Mouse (Mus musculus) limb, embryonic 13.5 days (tissue): ENCODE measurements around the gene AC131692.1. TPM values are rescaled to one million over a fixed set of nuclear protein-coding genes. Genes with fewer than 3 reads are reported as not detected.
"Not testable (repeated sequence)": the region's sequence is repeated elsewhere in the genome, so short reads cannot be mapped to it uniquely, and the experiment has no call there.

Experiments
- ATAC-seq: fragments of 200-750 bp; cut with Nextera tagmentation; 2 replicates; pipeline ENCODE4 v1.8.0; 2017; ENCODE audit warnings: low read depth, moderate number of reproducible peaks, moderate TSS enrichment; ENCODE audit not compliant: low FRiP score
- H3K27ac ChIP-seq: fragments of 300-500 bp; sonication (generic); 2 replicates; pipeline ENCODE4 v1.5.1; 2015; ENCODE audit warnings: inconsistent platforms, mild to moderate bottlenecking, moderate library complexity
- H3K27me3 ChIP-seq: fragments of 300-500 bp; sonication (generic); 2 replicates; pipeline ENCODE4 v1.6.1; 2015; ENCODE audit warnings: mild to moderate bottlenecking, inconsistent platforms
- H3K36me3 ChIP-seq: fragments of 300-500 bp; sonication (generic); 2 replicates; pipeline ENCODE4 v1.6.1; 2015; ENCODE audit warnings: inconsistent platforms, mild to moderate bottlenecking, moderate library complexity
- H3K4me1 ChIP-seq: fragments of 300-500 bp; sonication (generic); 2 replicates; pipeline ENCODE4 v1.6.1; 2015; ENCODE audit warnings: inconsistent platforms
- H3K4me2 ChIP-seq: fragments of 300-500 bp; sonication (generic); replicated peaks from 2 replicates; pipeline ENCODE4 v1.6.1; 2015; ENCODE audit warnings: inconsistent platforms, mild to moderate bottlenecking, moderate library complexity
- H3K4me3 ChIP-seq: fragments of 300-500 bp; sonication (generic); 2 replicates; pipeline ENCODE4 v1.5.1; 2015; ENCODE audit warnings: moderate library complexity, mild to moderate bottlenecking, inconsistent platforms
- H3K9ac ChIP-seq: fragments of 300-500 bp; sonication (generic); 2 replicates; pipeline ENCODE4 v1.6.1; 2015; ENCODE audit warnings: mild to moderate bottlenecking, inconsistent platforms
- H3K9me3 ChIP-seq: fragments of 300-500 bp; sonication (generic); 2 replicates; pipeline ENCODE4 v1.6.1; 2016; ENCODE audit warnings: inconsistent platforms
- WGBS: fragments of 180-500 bp; shearing (Covaris S2); methylation state at CpG from one replicate; pipeline ENCODE4 v1.1.7; 2015; 5-methylcytosine and 5-hydroxymethylcytosine counted together
- polyA plus RNA-seq: library from polyadenylated mRNA; unstranded; fragments of >200 nt; fragmentation: Nextera tagmentation; extraction: Ambion mirVana; gene quantifications from 2 replicates; pipeline ENCODE4 v1.2.1, GENCODE M21; 2015

Gene AC131692.1
- polyA plus RNA-seq, 1 experiment from 2014 or later, result 0.73 TPM

GRCm38 (mm10) chr19:6126289-6126688 is 32.1 kb downstream of the AC131692.1 start:
- 26% methylated on average over 4 of the region's 4 CpGs for WGBS

GRCm38 (mm10) chr19:6126789-6127580 is 32.8 kb downstream of the AC131692.1 start:
- no peak for ATAC-seq
- H3K36me3 ChIP-seq, result peaks cover 1% of the 10 kb centered on the region; the same call in 1 of the 2 replicates
- peak overlapping the region; percentile 61 for H3K4me3 ChIP-seq
- peak overlapping the region; percentile 73; the same call in 1 of the 2 replicates for H3K9ac ChIP-seq
- H3K4me1 ChIP-seq, result peaks cover 4% of the 10 kb centered on the region; the same call in 1 of the 2 replicates
- WGBS, result 74% methylated on average over 10 of the region's 10 CpGs
- H3K27ac ChIP-seq, result no peak overlapping the region
- H3K27me3 ChIP-seq, result no peaks in the 10 kb centered on the region
- H3K9me3 ChIP-seq, result no peaks in the 10 kb centered on the region
- peak overlapping the region; percentile 63 for H3K4me2 ChIP-seq

More at GRCm38 (mm10) chr19:6126289-6126688, 32.1 kb downstream of the AC131692.1 start:
- Histone ChIP-seq H3K36me3 (peaks cover 8% of the 10 kb centered on the region; the same call in 1 of the 2 replicates), H3K9me3 (no peaks in the 10 kb centered on the region), H3K4me1 (peaks cover 4% of the 10 kb centered on the region; the same call in 1 of the 2 replicates), H3K27ac (no peak overlapping the region), H3K4me2 (no peak overlapping the region), H3K4me3 (no peak overlapping the region), H3K27me3 (no peaks in the 10 kb centered on the region), H3K9ac (no peak overlapping the region)
- no peak for ATAC-seq

GRCm38 (mm10) chr19:6127760-6128341 is 33.6 kb downstream of the AC131692.1 start, which contains the start of gene Snx15:
TSS of gene Snx15 (minus strand) at chr19:6128304.
- H3K27ac ChIP-seq, result peak within 1 kb of the TSS; percentile 83
- H3K4me2 ChIP-seq, result peak within 1 kb of the TSS; percentile 63
- H3K36me3 ChIP-seq, result no peaks in the 10 kb centered on the region; the same call in 1 of the 2 replicates
- H3K4me3 ChIP-seq, result peak within 1 kb of the TSS; percentile 61
- peak; percentile 92 for ATAC-seq
- no peaks in the 10 kb centered on the region for H3K9me3 ChIP-seq
- no peaks in the 10 kb centered on the region for H3K27me3 ChIP-seq
- H3K9ac ChIP-seq, result peak within 1 kb of the TSS; percentile 73
- H3K4me1 ChIP-seq, result peaks cover 4% of the 10 kb centered on the region; the same call in 1 of the 2 replicates
- under 1% methylated on average over 32 of the region's 32 CpGs for WGBS

GRCm38 (mm10) chr19:6130414-6131128 is 36.4 kb downstream of the AC131692.1 start:
- WGBS, result 73% methylated on average over 7 of the region's 7 CpGs
- not testable (repeated sequence) for H3K4me2 ChIP-seq, H3K27me3 ChIP-seq, H3K4me3 ChIP-seq, H3K9ac ChIP-seq, H3K9me3 ChIP-seq, H3K27ac ChIP-seq, ATAC-seq, H3K4me1 ChIP-seq
- peaks cover 19% of the 10 kb centered on the region for H3K36me3 ChIP-seq

GRCm38 (mm10) chr19:6132171-6132827 is 38.1 kb downstream of the AC131692.1 start:
- H3K4me3 ChIP-seq, result no peak overlapping the region
- no peak overlapping the region for H3K4me2 ChIP-seq
- no peak overlapping the region for H3K9ac ChIP-seq
- peaks cover 4% of the 10 kb centered on the region; the same call in 1 of the 2 replicates for H3K4me1 ChIP-seq
- peaks cover 36% of the 10 kb centered on the region for H3K36me3 ChIP-seq
- no peaks in the 10 kb centered on the region for H3K9me3 ChIP-seq
- no peaks in the 10 kb centered on the region for H3K27me3 ChIP-seq
- no peak overlapping the region for H3K27ac ChIP-seq
- 84% methylated on average over 7 of the region's 7 CpGs for WGBS
- no peak for ATAC-seq

- H3K4me1 ChIP-seq, H3K9ac ChIP-seq, H3K4me2 ChIP-seq, H3K4me3 ChIP-seq, ATAC-seq, H3K9me3 ChIP-seq, H3K27ac ChIP-seq, H3K27me3 ChIP-seq: not testable (repeated sequence)
- peaks cover 39% of the 10 kb centered on the region for H3K36me3 ChIP-seq
- WGBS, result 50% methylated on average over 1 of the region's 1 CpGs
Observed at GRCm38 (mm10) chr19:6133197-6133596, 39.0 kb downstream of the AC131692.1 start.

GRCm38 (mm10) chr19:6136397-6136796 is 42.2 kb downstream of the AC131692.1 start:
- Histone ChIP-seq H3K4me3 (no peak overlapping the region), H3K27ac (no peak overlapping the region), H3K4me1 (peaks cover 10% of the 10 kb centered on the region), H3K4me2 (no peak overlapping the region), H3K27me3 (no peaks in the 10 kb centered on the region), H3K9me3 (no peaks in the 10 kb centered on the region), H3K9ac (peak overlapping the region; percentile 19; the same call in 1 of the 2 replicates), H3K36me3 (peaks cover 44% of the 10 kb centered on the region)
- no peak for ATAC-seq
- WGBS, result 82% methylated on average over 3 of the region's 3 CpGs

- no peak for ATAC-seq
Observed at GRCm38 (mm10) chr19:6139701-6140100, 45.5 kb downstream of the AC131692.1 start.

GRCm38 (mm10) chr19:6140374-6140677 is 46.1 kb downstream of the AC131692.1 start:
- WGBS, result 5% methylated on average over 16 of the region's 16 CpGs
- Histone ChIP-seq H3K4me1 (peaks cover 13% of the 10 kb centered on the region), H3K9ac (peak overlapping the region; percentile 89), H3K4me3 (peak overlapping the region; percentile 67), H3K9me3 (no peaks in the 10 kb centered on the region), H3K36me3 (peaks cover 28% of the 10 kb centered on the region), H3K4me2 (peak overlapping the region; percentile 85), H3K27me3 (no peaks in the 10 kb centered on the region), H3K27ac (peak overlapping the region; percentile 96)
- ATAC-seq, result no peak

More at GRCm38 (mm10) chr19:6139701-6140100, 45.5 kb downstream of the AC131692.1 start:
- Histone ChIP-seq H3K27ac (no peak overlapping the region), H3K36me3 (peaks cover 34% of the 10 kb centered on the region), H3K9me3 (no peaks in the 10 kb centered on the region), H3K4me1 (peaks cover 13% of the 10 kb centered on the region), H3K4me2 (peak overlapping the region; percentile 85), H3K4me3 (peak overlapping the region; percentile 67), H3K9ac (peak overlapping the region; percentile 89; the same call in 1 of the 2 replicates), H3K27me3 (no peaks in the 10 kb centered on the region)
- WGBS, result 91% methylated on average over 6 of the region's 6 CpGs

- Histone ChIP-seq H3K4me2 (peak within 1 kb of the TSS; percentile 85), H3K27ac (peak within 1 kb of the TSS; percentile 96), H3K27me3 (no peaks in the 10 kb centered on the region), H3K4me3 (peak within 1 kb of the TSS; percentile 67), H3K36me3 (peaks cover 22% of the 10 kb centered on the region), H3K4me1 (peaks cover 13% of the 10 kb centered on the region), H3K9me3 (no peaks in the 10 kb centered on the region), H3K9ac (peak within 1 kb of the TSS; percentile 89)
- peak; percentile 94 for ATAC-seq
- WGBS, result under 1% methylated on average over 52 of the region's 68 CpGs
Observed at GRCm38 (mm10) chr19:6140678-6141393, 46.6 kb downstream of the AC131692.1 start, which contains the start of gene Batf2. TSS of gene Batf2 (plus strand) at chr19:6140983.

GRCm38 (mm10) chr19:6141394-6141749 is 47.2 kb downstream of the AC131692.1 start, which contains the start of gene Arl2:
TSS of gene Arl2 (minus strand) at chr19:6141548.
- H3K27ac ChIP-seq, result peak within 1 kb of the TSS; percentile 96
- H3K4me1 ChIP-seq, result peaks cover 13% of the 10 kb centered on the region
- no peaks in the 10 kb centered on the region for H3K9me3 ChIP-seq
- WGBS, result 1% methylated on average over 15 of the region's 15 CpGs
- peak; percentile 72 for ATAC-seq
- H3K27me3 ChIP-seq, result no peaks in the 10 kb centered on the region
- H3K9ac ChIP-seq, result peak within 1 kb of the TSS; percentile 89
- H3K4me3 ChIP-seq, result peak within 1 kb of the TSS; percentile 67
- peak within 1 kb of the TSS; percentile 85 for H3K4me2 ChIP-seq
- peaks cover 17% of the 10 kb centered on the region for H3K36me3 ChIP-seq
